Mouse (Mus musculus): Measurements from ENCODE around the gene Borcs6. TPM values are rescaled to one million over a fixed set of nuclear protein-coding genes. Genes with fewer than 3 reads are reported as not detected.

Gene Borcs6
- polyA plus RNA-seq (2014; fragmentation: Illumina TruSeq; extraction: RNeasy Lipid Tissue Mini Kit (QIAGEN cat#74804); ENCODE audit: low read depth, low replicate concordance), result 5.8 TPM

GRCm38 (mm10) chr11:69059357-69059974 lies at the start of gene Borcs6:
Borcs6 (plus strand) TSS chr11:69059717.

GRCm38 (mm10) chr11:69015644-69016441 lies 43.7 kb upstream of the Borcs6 start, which contains the start of gene Ctc1:
Ctc1 (plus strand) TSS chr11:69015911.

GRCm38 (mm10) chr11:69045531-69046394 lies 13.8 kb upstream of the Borcs6 start, which contains the start of gene Aurkb:
Aurkb (plus strand) TSS chr11:69045647.

GRCm38 (mm10) chr11:69070590-69071222 lies 11.2 kb downstream of the Borcs6 start, which contains the start of gene Tmem107:
Tmem107 (plus strand) TSS chr11:69070806.

GRCm38 (mm10) chr11:69088103-69088855 lies 28.8 kb downstream of the Borcs6 start, which contains the start of gene Vamp2:
Vamp2 (plus strand) TSS chr11:69088490.

GRCm38 (mm10) chr11:69094697-69095429 lies 35.3 kb downstream of the Borcs6 start, which contains the start of gene Per1:
Per1 (plus strand) TSS chr11:69095217.

Other genes starting within 250 kb of the Borcs6 start
- 142 TPM for gene Ndel1, start 187.9 kb upstream of the Borcs6 start, polyA plus RNA-seq (2014; fragmentation: Illumina TruSeq; extraction: RNeasy Lipid Tissue Mini Kit (QIAGEN cat#74804); ENCODE audit: low read depth, low replicate concordance)
- gene Rnf222, start 171.2 kb upstream of the Borcs6 start, polyA plus RNA-seq (2014; fragmentation: Illumina TruSeq; extraction: RNeasy Lipid Tissue Mini Kit (QIAGEN cat#74804); ENCODE audit: low read depth, low replicate concordance), result not detected
- gene Rpl26, start 158.1 kb upstream of the Borcs6 start, polyA plus RNA-seq (2014; fragmentation: Illumina TruSeq; extraction: RNeasy Lipid Tissue Mini Kit (QIAGEN cat#74804); ENCODE audit: low read depth, low replicate concordance), result 139 TPM
- gene Odf4, start 132.6 kb upstream of the Borcs6 start, polyA plus RNA-seq (2014; fragmentation: Illumina TruSeq; extraction: RNeasy Lipid Tissue Mini Kit (QIAGEN cat#74804); ENCODE audit: low read depth, low replicate concordance), result not detected
- 6.4 TPM for gene Arhgef15, start 102.2 kb upstream of the Borcs6 start, polyA plus RNA-seq (2014; fragmentation: Illumina TruSeq; extraction: RNeasy Lipid Tissue Mini Kit (QIAGEN cat#74804); ENCODE audit: low read depth, low replicate concordance)
- gene Slc25a35, start 91.6 kb upstream of the Borcs6 start, polyA plus RNA-seq (2014; fragmentation: Illumina TruSeq; extraction: RNeasy Lipid Tissue Mini Kit (QIAGEN cat#74804); ENCODE audit: low read depth, low replicate concordance), result 28.6 TPM
- 6.2 TPM for gene Rangrf, start 84.5 kb upstream of the Borcs6 start, polyA plus RNA-seq (2014; fragmentation: Illumina TruSeq; extraction: RNeasy Lipid Tissue Mini Kit (QIAGEN cat#74804); ENCODE audit: low read depth, low replicate concordance)
- 8.0 TPM for gene Pfas, start 51.3 kb upstream of the Borcs6 start, polyA plus RNA-seq (2014; fragmentation: Illumina TruSeq; extraction: RNeasy Lipid Tissue Mini Kit (QIAGEN cat#74804); ENCODE audit: low read depth, low replicate concordance)
- 7.3 TPM for gene Ctc1, start 43.8 kb upstream of the Borcs6 start, polyA plus RNA-seq (2014; fragmentation: Illumina TruSeq; extraction: RNeasy Lipid Tissue Mini Kit (QIAGEN cat#74804); ENCODE audit: low read depth, low replicate concordance)
- gene Aurkb, start 14.1 kb upstream of the Borcs6 start, polyA plus RNA-seq (2014; fragmentation: Illumina TruSeq; extraction: RNeasy Lipid Tissue Mini Kit (QIAGEN cat#74804); ENCODE audit: low read depth, low replicate concordance), result 1.4 TPM
- gene Tmem107, start 11.1 kb downstream of the Borcs6 start, polyA plus RNA-seq (2014; fragmentation: Illumina TruSeq; extraction: RNeasy Lipid Tissue Mini Kit (QIAGEN cat#74804); ENCODE audit: low read depth, low replicate concordance), result 4.5 TPM
- gene Vamp2, start 28.8 kb downstream of the Borcs6 start, polyA plus RNA-seq (2014; fragmentation: Illumina TruSeq; extraction: RNeasy Lipid Tissue Mini Kit (QIAGEN cat#74804); ENCODE audit: low read depth, low replicate concordance), result 120 TPM
- 0.58 TPM for gene Per1, start 35.5 kb downstream of the Borcs6 start, polyA plus RNA-seq (2014; fragmentation: Illumina TruSeq; extraction: RNeasy Lipid Tissue Mini Kit (QIAGEN cat#74804); ENCODE audit: low read depth, low replicate concordance)
- not detected for gene Hes7, start 60.7 kb downstream of the Borcs6 start, polyA plus RNA-seq (2014; fragmentation: Illumina TruSeq; extraction: RNeasy Lipid Tissue Mini Kit (QIAGEN cat#74804); ENCODE audit: low read depth, low replicate concordance)
- gene 9130213A22Rik, start 62.9 kb downstream of the Borcs6 start, polyA plus RNA-seq (2014; fragmentation: Illumina TruSeq; extraction: RNeasy Lipid Tissue Mini Kit (QIAGEN cat#74804); ENCODE audit: low read depth, low replicate concordance), result not detected
- 0.17 TPM for gene Aloxe3, start 66.2 kb downstream of the Borcs6 start, polyA plus RNA-seq (2014; fragmentation: Illumina TruSeq; extraction: RNeasy Lipid Tissue Mini Kit (QIAGEN cat#74804); ENCODE audit: low read depth, low replicate concordance)
- not detected for gene Alox12b, start 97.3 kb downstream of the Borcs6 start, polyA plus RNA-seq (2014; fragmentation: Illumina TruSeq; extraction: RNeasy Lipid Tissue Mini Kit (QIAGEN cat#74804); ENCODE audit: low read depth, low replicate concordance)
- gene Alox8, start 138.1 kb downstream of the Borcs6 start, polyA plus RNA-seq (2014; fragmentation: Illumina TruSeq; extraction: RNeasy Lipid Tissue Mini Kit (QIAGEN cat#74804); ENCODE audit: low read depth, low replicate concordance), result not detected
- not detected for gene Gucy2e, start 177.3 kb downstream of the Borcs6 start, polyA plus RNA-seq (2014; fragmentation: Illumina TruSeq; extraction: RNeasy Lipid Tissue Mini Kit (QIAGEN cat#74804); ENCODE audit: low read depth, low replicate concordance)

All from adrenal gland, adult 10 weeks (tissue).